Mouse (Mus musculus) heart, postnatal 0 days (tissue): ENCODE data around the gene Zfp422.

Experiments
- CTCF ChIP-seq: IDR thresholded peaks from 2 replicates; pipeline ENCODE4 v1.5.1; 2016; ENCODE audit warnings: antibody characterized with exemption, control low read depth, low read depth
- EP300 ChIP-seq: IDR thresholded peaks from 2 replicates; pipeline ENCODE4 v1.6.1; 2016; ENCODE audit warnings: antibody characterized with exemption, low read depth

GRCm38 (mm10) chr6:116676355-116676913, 47.6 kb upstream of the Zfp422 start:
- TF ChIP-seq EP300 (no peak), CTCF (no peak)
